Mouse (Mus musculus) midbrain, embryonic 11.5 days (tissue): ENCODE measurements around the gene Fcor. TPM values are rescaled to one million over a fixed set of nuclear protein-coding genes. Genes with fewer than 3 reads are reported as not detected.
A peak's percentile ranks its signal among the peaks of the same experiment; 100 is the strongest.

Source experiments
- ATAC-seq: fragments of 200-750 bp; cut with Nextera tagmentation; 2 replicates; pipeline ENCODE4 v1.8.0; 2017; ENCODE audit warnings: moderate TSS enrichment, moderate library complexity; ENCODE audit not compliant: low FRiP score
- DNase-seq: peaks from one replicate; pipeline ENCODE4 v3.0.0; 2015; ENCODE audit warnings: low spot score; ENCODE audit errors: missing footprints
- H3K27ac ChIP-seq: fragments of 300-500 bp; sonication (generic); 2 replicates; pipeline ENCODE4 v1.5.1; 2014; ENCODE audit warnings: low read depth, low read length
- H3K27me3 ChIP-seq: fragments of 300-500 bp; sonication (generic); 2 replicates; pipeline ENCODE4 v1.6.1; 2014; ENCODE audit warnings: mild to moderate bottlenecking, low read length, moderate library complexity, mixed read lengths; ENCODE audit not compliant: control insufficient read depth, insufficient read depth
- H3K36me3 ChIP-seq: fragments of 300-500 bp; sonication (generic); 2 replicates; pipeline ENCODE4 v1.6.1; 2014; ENCODE audit warnings: mild to moderate bottlenecking, low read length, moderate library complexity, mixed read lengths; ENCODE audit not compliant: control insufficient read depth, insufficient read depth
- H3K4me1 ChIP-seq: fragments of 300-500 bp; sonication (generic); 2 replicates; pipeline ENCODE4 v1.6.1; 2014; ENCODE audit warnings: low read length; ENCODE audit not compliant: control insufficient read depth, insufficient read depth
- H3K4me2 ChIP-seq: fragments of 300-500 bp; sonication (generic); 2 replicates; pipeline ENCODE4 v1.6.1; 2014; ENCODE audit warnings: mild to moderate bottlenecking, moderate library complexity
- H3K4me3 ChIP-seq: fragments of 300-500 bp; sonication (generic); 2 replicates; pipeline ENCODE4 v1.5.1; 2014; ENCODE audit warnings: low read depth, low read length
- H3K9ac ChIP-seq: fragments of 300-500 bp; sonication (generic); 2 replicates; pipeline ENCODE4 v1.6.1; 2014; ENCODE audit warnings: low read length
- H3K9me3 ChIP-seq: fragments of 300-500 bp; sonication (generic); 2 replicates; pipeline ENCODE4 v1.6.1; 2016; ENCODE audit warnings: low read length; ENCODE audit not compliant: control insufficient read depth
- WGBS: fragments of 180-500 bp; shearing (Covaris S2); extraction: QIAGEN DNeasy Blood & Tissue Kit; methylation state at CpG from one replicate; pipeline ENCODE4 v1.1.7; 2014; 5-methylcytosine and 5-hydroxymethylcytosine counted together
- polyA plus RNA-seq: library from polyadenylated mRNA; unstranded; fragments of >200 nt; fragmentation: Nextera tagmentation; extraction: Ambion mirVana; gene quantifications from 2 replicates; pipeline ENCODE4 v1.2.1, GENCODE M21; 2014

The Fcor gene
- polyA plus RNA-seq, 1 experiment from 2014 or later, result 6.8 TPM

DNA sequence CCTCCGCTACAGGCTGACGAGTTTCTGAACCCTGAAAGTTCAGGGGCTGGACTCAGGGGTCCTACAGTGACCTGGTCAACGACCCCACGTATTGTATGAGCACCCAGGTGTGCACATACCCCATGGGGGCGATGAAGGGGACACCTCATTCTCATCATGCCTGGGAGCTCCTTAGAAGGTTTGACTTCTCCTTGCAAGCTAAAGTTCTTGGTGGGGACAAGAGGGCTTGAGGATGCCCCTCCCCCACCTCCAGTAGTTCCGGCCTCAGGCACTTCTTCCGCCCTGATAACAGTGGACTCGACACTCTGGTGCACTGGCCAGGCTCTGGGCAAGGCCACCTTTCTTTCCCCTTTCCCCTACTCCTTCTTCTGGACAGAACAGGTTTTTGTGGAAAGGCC, 40.7 kb downstream of the Fcor start:
- H3K9ac ChIP-seq, result peak overlapping the region; percentile 59; the same call in 1 of the 2 replicates
- ATAC-seq (peak; percentile 15), DNase-seq (no peak)
- peak overlapping the region; percentile 50 for H3K4me3 ChIP-seq
- 27% methylated on average over 8 of the region's 8 CpGs for WGBS
- peaks cover 6% of the 10 kb centered on the region; the same call in 1 of the 2 replicates for H3K4me1 ChIP-seq
- no peaks in the 10 kb centered on the region for H3K9me3 ChIP-seq
- 0 out of 2 replicates have a peak, but pooled peaks cover 2% of the 10 kb centered on the region for H3K27me3 ChIP-seq
- H3K27ac ChIP-seq, result no peak overlapping the region
- no peaks in the 10 kb centered on the region for H3K36me3 ChIP-seq
- peak overlapping the region; percentile 62 for H3K4me2 ChIP-seq

GRCm38 (mm10) chr8:3630647-3631477, 41.3 kb downstream of the Fcor start, which contains the start of gene Stxbp2:
Gene Stxbp2, plus strand, starts transcription at chr8:3630955.
- Histone ChIP-seq H3K9me3 (no peaks in the 10 kb centered on the region), H3K27me3 (0 out of 2 replicates have a peak, but pooled peaks cover 2% of the 10 kb centered on the region), H3K9ac (peak within 1 kb of the TSS; percentile 59), H3K4me1 (peaks cover 6% of the 10 kb centered on the region; the same call in 1 of the 2 replicates), H3K27ac (no peak within 1 kb of the TSS), H3K36me3 (no peaks in the 10 kb centered on the region), H3K4me3 (peak within 1 kb of the TSS; percentile 50), H3K4me2 (peak within 1 kb of the TSS; percentile 62)
- WGBS, result 7% methylated on average over 47 of the region's 47 CpGs
- peak; percentile 85 for ATAC-seq
- DNase-seq, result peak; percentile 90

DNA sequence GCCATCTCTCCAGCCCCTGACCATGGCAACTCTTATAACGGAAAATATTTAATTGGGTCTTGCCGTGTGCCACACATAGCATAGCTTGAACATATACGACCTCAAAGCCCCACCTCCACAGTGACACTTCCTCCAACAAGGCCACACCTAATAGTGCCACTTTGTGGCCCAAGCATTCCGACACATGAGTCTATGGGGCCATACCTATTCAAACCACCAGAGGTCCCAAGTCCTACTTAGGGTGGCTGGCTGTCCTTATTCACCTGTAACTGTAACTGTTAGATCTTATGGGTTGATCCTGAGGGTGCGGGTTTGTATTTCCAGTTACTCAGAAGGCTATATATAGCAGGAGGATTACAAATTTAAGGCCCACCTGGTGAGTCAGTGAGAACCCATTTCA, 44.1 kb downstream of the Fcor start:
- H3K4me3 ChIP-seq, result no peak overlapping the region
- ATAC-seq (no peak), DNase-seq (no peak)
- 24% methylated on average over 5 of the region's 5 CpGs for WGBS
- H3K4me1 ChIP-seq, result peaks cover 6% of the 10 kb centered on the region; the same call in 1 of the 2 replicates
- 0 out of 2 replicates have a peak, but pooled peaks cover 2% of the 10 kb centered on the region for H3K27me3 ChIP-seq
- no peaks in the 10 kb centered on the region for H3K36me3 ChIP-seq
- no peak overlapping the region for H3K27ac ChIP-seq
- no peak overlapping the region for H3K9ac ChIP-seq
- no peaks in the 10 kb centered on the region for H3K9me3 ChIP-seq
- no peak overlapping the region for H3K4me2 ChIP-seq

- no peak overlapping the region for H3K4me2 ChIP-seq
- H3K4me1 ChIP-seq, result peaks cover 10% of the 10 kb centered on the region
- WGBS, result 62% methylated on average over 5 of the region's 5 CpGs
- no peaks in the 10 kb centered on the region for H3K36me3 ChIP-seq
- H3K9me3 ChIP-seq, result no peaks in the 10 kb centered on the region
- no peak overlapping the region for H3K27ac ChIP-seq
- ATAC-seq (no peak), DNase-seq (no peak)
- H3K4me3 ChIP-seq, result no peak overlapping the region
- 0 out of 2 replicates have a peak, but pooled peaks cover 2% of the 10 kb centered on the region for H3K27me3 ChIP-seq
- H3K9ac ChIP-seq, result no peak overlapping the region
Measured at GRCm38 (mm10) chr8:3626971-3627370, 45.2 kb downstream of the Fcor start.

GRCm38 (mm10) chr8:3625445-3625844, 46.7 kb downstream of the Fcor start, which contains the start of gene Pcp2:
Gene Pcp2, minus strand, starts transcription at chr8:3625545.
- Histone ChIP-seq H3K9ac (no peak within 1 kb of the TSS), H3K4me2 (no peak within 1 kb of the TSS), H3K27ac (no peak within 1 kb of the TSS), H3K27me3 (0 out of 2 replicates have a peak, but pooled peaks cover under 1% of the 10 kb centered on the region), H3K36me3 (no peaks in the 10 kb centered on the region), H3K4me1 (peaks cover 7% of the 10 kb centered on the region), H3K4me3 (no peak within 1 kb of the TSS), H3K9me3 (no peaks in the 10 kb centered on the region)
- DNase-seq (no peak), ATAC-seq (no peak)
- 55% methylated on average over 1 of the region's 1 CpGs for WGBS

DNA sequence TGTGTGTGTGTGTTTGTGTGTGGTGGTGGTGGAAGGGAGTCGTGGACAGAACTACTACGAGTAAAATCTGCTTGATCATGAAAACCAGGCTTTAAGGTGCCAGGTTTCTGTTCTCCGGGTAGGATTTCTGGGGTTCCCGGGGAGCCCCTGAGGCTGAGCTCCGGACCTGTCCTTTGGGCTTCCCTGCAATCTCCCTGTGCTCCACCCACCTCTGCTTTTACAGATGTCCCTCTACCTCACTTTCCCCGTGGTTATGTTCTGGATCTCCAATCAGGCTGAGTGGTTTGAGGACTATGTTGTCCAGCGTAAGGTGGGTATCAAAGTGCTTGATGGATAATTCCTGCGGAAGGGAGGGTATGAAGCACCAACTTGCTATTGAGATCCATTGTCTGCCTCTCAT, 50.0 kb downstream of the Fcor start:
- H3K4me2 ChIP-seq, result peak overlapping the region; percentile 74
- peaks cover 2% of the 10 kb centered on the region; the same call in 1 of the 2 replicates for H3K36me3 ChIP-seq
- H3K27ac ChIP-seq, result no peak overlapping the region
- no peak for ATAC-seq
- WGBS, result 69% methylated on average over 8 of the region's 8 CpGs
- H3K9me3 ChIP-seq, result no peaks in the 10 kb centered on the region
- H3K9ac ChIP-seq, result peak overlapping the region; percentile 78
- no peaks in the 10 kb centered on the region for H3K27me3 ChIP-seq
- H3K4me3 ChIP-seq, result peak overlapping the region; percentile 94
- peaks cover 12% of the 10 kb centered on the region for H3K4me1 ChIP-seq
- no peak for DNase-seq

DNA sequence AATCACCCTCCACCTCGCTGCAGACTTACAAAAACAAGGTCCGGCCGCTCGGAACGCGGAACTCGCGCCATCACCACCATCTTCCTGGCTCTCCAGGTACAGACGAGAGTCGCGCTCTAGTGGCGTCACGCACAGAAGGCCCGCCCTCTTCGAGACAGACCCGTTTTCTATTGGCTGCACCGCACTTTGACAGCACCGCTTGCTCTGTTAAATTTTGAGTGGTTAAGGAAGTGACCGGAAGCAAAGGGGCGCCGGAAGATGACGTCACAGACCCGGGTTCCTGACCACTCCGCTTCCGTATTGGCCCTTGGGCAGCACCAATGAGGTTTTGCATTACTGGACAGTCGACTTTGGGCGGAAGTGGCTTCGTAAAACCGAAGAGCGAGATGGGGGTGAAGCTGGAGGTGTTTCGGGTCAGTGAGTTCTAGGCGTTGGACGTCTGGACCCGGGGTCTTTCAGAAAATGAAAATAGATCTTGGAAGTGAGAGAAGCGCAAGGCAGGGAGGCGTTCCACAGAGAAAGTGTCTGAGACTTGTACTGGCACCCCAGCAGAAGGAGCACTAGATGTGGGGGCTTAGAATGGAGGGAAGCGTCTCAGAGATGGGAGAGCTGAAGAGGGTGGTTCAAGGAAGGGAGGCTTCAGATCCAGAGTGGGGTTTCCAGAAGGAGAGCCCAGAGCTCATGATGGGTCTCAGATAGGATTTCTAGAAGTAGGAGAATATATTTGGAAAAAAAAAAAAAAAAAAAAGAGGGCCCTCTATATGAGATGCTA, 50.8 kb downstream of the Fcor start, which contains the start of the genes Xab2 and Pet100:
TSS of gene Xab2 (minus strand) at position 118 of the 772 bp plus-strand sequence.
TSS of gene Pet100 (plus strand) at position 350 of the 772 bp plus-strand sequence.
- no peaks in the 10 kb centered on the region for H3K9me3 ChIP-seq

More for the DNA sequence above, 50.8 kb downstream of the Fcor start, which contains the start of the genes Xab2 and Pet100:
- Histone ChIP-seq H3K27ac (no peak within 1 kb of the TSS), H3K4me1 (peaks cover 12% of the 10 kb centered on the region), H3K4me2 (peak within 1 kb of the TSS; percentile 89), H3K27me3 (no peaks in the 10 kb centered on the region), H3K36me3 (peaks cover 2% of the 10 kb centered on the region; the same call in 1 of the 2 replicates), H3K4me3 (peak within 1 kb of the TSS; percentile 94), H3K9ac (peak within 1 kb of the TSS; percentile 79)
- ATAC-seq, result peak; percentile 98
- DNase-seq, result peak; percentile 100
- under 1% methylated on average over 37 of the region's 37 CpGs for WGBS
